Mouse (Mus musculus): Measurements from ENCODE around the gene Gapdh.
"Not testable (repeated sequence)": the region's sequence is repeated elsewhere in the genome, so short reads cannot be mapped to it uniquely, and the experiment has no call there.

The Gapdh gene

GRCm38 (mm10) chr6:125168086-125168485, 1.8 kb upstream of the Gapdh start:
- DNase-seq (ENCODE audit: low read depth, low spot score) = no peak

DNA sequence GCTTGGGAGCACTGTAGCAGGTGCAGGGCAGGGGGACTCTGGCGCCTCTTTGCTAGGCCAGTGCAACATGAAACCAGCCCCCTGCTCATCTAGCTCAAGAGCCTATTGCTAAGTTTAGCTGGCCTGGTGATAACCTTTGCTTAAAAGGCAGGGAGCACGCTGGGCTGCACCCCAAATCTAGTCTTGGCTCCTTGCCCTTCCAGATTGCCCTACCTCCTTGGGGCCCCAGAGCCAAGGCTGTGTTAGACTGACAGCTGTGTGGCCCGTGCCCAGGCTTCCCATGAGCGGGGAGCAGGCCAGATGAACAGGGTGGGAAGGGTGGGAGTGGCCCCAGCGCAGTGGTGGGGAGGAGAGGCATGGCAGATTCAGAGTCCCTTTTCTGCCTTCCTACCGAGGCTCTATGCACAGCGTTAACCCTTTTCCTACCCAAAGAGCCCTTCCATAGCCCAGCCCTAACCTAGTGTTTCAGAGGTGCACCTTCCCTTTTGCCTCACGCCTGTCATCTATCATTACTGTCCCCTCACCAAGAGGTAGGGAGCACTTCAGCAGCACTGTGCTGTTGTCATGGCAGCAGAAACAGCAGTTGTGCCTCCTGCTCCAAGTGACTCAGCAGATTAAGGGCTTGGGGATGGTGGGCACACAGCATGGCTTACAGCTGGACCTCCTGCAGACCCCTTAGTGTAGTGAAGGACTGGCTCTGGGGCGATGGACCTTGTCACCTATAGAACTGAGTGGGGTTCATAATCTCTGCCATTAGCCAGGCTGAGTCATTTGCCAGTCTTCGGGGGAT, 789 bp upstream of the Gapdh start:
- DNase-seq (ENCODE audit: low read depth, low spot score) = no peak

- DNase-seq (ENCODE audit: low read depth, low spot score) = peak; percentile 95
These were observed 857 bp downstream of the Gapdh start for GRCm38 (mm10) chr6:125165328-125165891.

- peak; percentile 74 for DNase-seq (ENCODE audit: low read depth, low spot score)
These were observed 1.5 kb downstream of the Gapdh start for GRCm38 (mm10) chr6:125164672-125165327.

DNA sequence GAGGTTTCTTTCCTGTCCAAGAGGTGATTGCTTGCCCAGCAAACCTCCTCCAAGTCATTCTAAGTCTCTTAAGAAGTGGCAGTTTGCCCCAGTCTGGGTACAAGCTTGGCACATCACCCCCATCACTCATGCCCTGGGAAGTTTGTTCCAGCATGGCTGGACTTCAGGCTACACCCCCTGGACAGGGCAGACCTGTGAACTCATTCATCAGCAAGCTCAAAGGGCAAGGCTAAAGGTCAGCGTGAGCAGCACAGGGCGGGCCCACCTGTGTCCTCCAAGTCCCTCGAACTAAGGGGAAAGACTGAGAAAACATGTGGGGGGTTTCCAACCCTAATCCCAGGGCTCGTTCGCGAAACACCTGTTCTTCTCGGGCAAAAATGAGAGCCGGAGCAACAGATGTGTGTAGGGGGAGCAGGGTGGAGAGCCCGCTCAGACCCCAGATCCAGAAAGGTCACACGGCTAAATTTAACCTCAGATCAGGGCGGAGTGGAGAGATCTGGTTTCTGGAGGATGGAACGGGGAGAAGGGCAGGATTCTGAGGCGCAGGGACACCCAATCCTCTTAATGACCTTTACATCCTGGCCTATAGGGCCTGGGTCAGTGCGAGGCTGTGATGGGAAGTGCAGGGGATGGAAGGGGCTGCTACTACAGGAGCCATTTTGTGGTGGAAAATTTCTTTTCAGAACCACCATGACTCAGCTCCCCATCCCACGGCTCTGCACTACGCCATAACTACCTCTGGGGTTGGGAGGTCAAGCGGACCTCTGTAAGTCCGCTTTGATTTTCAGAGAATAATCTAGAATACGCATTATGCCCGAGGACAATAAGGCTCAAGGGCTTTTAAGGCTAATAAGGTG, 2.2 kb downstream of the Gapdh start:
- DNase-seq (ENCODE audit: low read depth, low spot score) = no peak

- not testable (repeated sequence) for DNase-seq (ENCODE audit: low read depth, low spot score)
These were observed 3.5 kb downstream of the Gapdh start for GRCm38 (mm10) chr6:125162615-125163305.

DNA sequence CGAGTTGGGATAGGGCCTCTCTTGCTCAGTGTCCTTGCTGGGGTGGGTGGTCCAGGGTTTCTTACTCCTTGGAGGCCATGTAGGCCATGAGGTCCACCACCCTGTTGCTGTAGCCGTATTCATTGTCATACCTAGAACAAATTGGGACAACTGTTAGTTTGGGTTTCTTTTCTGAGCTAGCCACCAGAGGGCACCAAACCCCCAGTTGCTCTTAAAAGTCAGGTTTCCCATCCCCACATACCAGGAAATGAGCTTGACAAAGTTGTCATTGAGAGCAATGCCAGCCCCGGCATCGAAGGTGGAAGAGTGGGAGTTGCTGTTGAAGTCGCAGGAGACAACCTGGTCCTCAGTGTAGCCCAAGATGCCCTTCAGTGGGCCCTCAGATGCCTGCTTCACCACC, 4.3 kb downstream of the Gapdh start:
- DNase-seq (ENCODE audit: low read depth, low spot score) = not testable (repeated sequence)

GRCm38 (mm10) chr6:125160854-125161760, 5.2 kb downstream of the Gapdh start:
- no peak for DNase-seq (ENCODE audit: low read depth, low spot score)

GRCm38 (mm10) chr6:125160558-125160853, 5.8 kb downstream of the Gapdh start:
- no peak for DNase-seq (ENCODE audit: low read depth, low spot score)

DNA sequence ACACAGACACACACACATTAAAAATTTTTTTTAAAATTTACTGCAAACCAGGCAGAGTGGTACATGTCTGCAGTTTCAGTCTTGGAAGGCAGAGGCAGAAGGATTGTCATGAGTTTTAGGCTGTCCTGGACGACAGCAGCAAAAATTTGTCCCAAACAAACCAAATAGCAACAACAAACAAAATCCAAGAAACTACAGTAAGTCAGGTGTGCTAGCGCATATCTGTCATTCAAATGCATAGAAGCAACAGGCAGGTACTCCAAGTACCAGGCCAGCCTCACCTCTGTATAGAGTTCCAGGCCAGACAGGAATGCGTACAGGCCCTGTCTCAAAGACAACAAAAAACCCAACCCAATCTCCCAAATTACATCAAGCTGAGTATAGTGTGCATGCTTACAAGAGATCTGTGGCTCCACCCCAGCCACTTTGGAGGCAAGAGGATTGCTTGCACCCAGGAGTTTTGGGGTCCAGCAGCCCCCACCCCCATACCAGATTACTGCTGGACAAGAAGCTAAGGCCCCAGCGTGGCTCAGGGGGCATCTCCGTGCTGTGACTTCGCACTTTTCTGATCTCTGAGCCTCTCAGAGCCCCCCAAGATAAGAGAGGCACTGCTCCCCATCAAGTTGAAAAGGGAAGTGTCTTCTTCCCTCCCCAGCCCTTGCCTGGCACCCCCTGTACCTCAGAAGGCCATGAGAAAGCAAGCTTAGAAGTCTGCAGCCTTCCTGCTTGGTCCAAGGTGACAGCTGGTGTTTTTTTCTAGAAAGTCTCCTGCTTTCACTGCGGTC, 6.3 kb downstream of the Gapdh start:
- no peak for DNase-seq (ENCODE audit: low read depth, low spot score)

GRCm38 (mm10) chr6:125158944-125159492, 7.2 kb downstream of the Gapdh start:
- DNase-seq (ENCODE audit: low read depth, low spot score) = no peak

- DNase-seq (ENCODE audit: low read depth, low spot score) = no peak
These were observed 9.2 kb downstream of the Gapdh start for GRCm38 (mm10) chr6:125156903-125157614.

DNA sequence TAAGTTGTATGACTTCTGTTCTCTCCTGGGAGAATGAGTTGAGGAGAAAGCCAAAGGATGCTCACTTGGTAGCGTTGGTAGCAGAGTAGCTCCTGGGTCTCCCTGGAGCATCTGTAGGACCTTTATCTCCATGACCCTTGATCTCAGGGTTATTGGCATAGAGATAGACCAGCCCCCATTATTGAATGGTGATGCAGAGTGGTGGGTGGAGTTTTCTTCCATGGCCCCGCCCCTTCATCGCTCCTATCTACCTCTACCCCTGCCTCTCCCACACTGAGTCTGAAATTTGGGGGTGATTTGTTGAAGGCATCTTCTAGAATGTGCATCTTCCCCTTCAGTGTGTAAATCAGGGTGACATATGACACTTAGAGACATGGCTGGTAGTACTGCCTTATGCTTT, 9.8 kb downstream of the Gapdh start:
- no peak for DNase-seq (ENCODE audit: low read depth, low spot score)

- no peak for DNase-seq (ENCODE audit: low read depth, low spot score)
These were observed 11.0 kb downstream of the Gapdh start for GRCm38 (mm10) chr6:125155262-125155661.

DNA sequence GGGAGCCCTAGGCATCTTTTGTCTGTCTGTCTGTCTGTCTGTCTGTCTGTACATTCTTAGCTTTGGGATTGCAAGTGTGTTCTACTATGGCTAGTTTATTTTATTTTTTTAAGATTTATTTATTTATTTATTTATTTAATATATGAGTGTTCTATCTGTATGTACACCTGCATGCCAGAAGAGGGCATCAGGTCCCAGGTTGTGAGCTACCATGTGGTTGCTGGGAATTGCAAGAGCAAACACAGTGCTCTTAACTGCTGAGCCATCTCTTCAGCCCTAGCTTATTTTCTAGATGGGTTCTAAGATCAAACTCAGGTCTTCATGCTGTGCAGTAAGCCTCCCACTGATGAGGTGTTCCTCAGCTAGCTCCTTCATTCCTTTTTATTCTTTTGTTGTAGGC, 11.7 kb downstream of the Gapdh start:
- no peak for DNase-seq (ENCODE audit: low read depth, low spot score)

GRCm38 (mm10) chr6:125153682-125154081, 12.6 kb downstream of the Gapdh start:
- DNase-seq (ENCODE audit: low read depth, low spot score) = no peak

DNA sequence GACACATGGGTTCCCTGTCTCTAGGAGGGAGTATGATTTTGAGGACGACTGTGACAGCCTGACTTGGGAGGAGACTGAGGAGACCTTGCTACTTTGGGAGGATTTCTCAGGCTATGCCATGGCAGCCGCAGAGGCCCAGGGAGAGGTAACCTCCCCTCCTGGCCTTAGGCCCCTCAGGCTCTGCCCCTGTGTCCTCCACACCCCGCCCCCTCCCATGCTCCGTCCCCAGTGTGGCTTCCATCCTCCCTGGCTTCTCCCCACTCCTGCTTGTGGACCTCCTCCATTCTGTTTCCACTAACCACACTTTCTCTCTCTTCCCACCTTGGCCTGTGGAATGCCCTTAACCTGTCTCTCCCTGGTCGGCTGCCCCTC, 13.3 kb downstream of the Gapdh start:
- no peak for DNase-seq (ENCODE audit: low read depth, low spot score)

DNA sequence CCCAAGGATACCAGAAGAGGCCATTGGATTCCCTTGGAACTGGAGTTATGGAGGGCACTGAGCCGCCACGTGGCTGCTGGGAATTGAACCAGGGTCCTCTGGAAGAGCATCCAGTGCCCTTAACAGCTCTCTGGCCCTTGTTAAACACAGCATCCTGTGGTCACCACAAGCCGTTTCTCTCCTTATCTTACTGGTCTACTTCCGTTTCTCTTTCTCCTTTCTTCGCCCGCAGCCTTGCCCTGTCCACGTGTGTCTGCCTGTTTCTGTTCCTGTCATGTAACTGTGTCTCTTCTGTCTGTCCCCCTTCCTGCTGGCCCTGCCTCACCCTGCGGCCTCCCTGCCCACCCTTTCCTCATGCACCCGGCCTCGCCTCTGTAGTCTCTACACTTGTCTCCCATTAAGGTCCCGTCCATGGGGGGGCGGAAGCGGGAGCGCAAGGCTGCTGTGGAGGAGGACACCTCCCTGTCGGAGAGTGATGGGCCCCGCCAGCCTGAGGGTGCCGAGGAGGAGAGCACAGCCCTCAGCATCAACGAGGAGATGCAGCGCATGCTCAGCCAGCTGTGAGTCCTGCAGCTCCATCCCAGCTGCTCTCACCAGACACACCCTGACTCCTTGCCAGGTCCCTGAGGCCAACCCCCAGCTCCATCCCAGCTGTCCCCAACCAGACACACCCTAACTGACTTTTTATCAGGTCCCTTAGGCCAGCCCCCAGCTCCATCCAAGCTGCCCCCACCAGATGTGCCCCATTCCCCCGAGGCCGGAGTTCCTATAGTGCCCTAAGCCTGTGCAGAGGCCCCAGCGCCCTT, 13.9 kb downstream of the Gapdh start:
- no peak for DNase-seq (ENCODE audit: low read depth, low spot score)
